Mouse (Mus musculus) neural tube, embryonic 10.5 days (tissue): ENCODE data around the gene Kif1a.
"Not testable (repeated sequence)": the region's sequence is repeated elsewhere in the genome, so short reads cannot be mapped to it uniquely, and the experiment has no call there.

Experiments
- DNase-seq: peaks from one replicate; pipeline ENCODE4 v3.0.0-alpha.2; 2017; ENCODE audit warnings: low spot score; ENCODE audit errors: extremely low spot score

The Kif1a gene

GRCm38 (mm10) chr1:92971879-92972795 lies 129.6 kb downstream of the Kif1a start:
- no peak for DNase-seq

- DNase-seq = not testable (repeated sequence)
These were observed 131.0 kb downstream of the Kif1a start for GRCm38 (mm10) chr1:92970791-92971190.
